In the genomic region with DNA sequence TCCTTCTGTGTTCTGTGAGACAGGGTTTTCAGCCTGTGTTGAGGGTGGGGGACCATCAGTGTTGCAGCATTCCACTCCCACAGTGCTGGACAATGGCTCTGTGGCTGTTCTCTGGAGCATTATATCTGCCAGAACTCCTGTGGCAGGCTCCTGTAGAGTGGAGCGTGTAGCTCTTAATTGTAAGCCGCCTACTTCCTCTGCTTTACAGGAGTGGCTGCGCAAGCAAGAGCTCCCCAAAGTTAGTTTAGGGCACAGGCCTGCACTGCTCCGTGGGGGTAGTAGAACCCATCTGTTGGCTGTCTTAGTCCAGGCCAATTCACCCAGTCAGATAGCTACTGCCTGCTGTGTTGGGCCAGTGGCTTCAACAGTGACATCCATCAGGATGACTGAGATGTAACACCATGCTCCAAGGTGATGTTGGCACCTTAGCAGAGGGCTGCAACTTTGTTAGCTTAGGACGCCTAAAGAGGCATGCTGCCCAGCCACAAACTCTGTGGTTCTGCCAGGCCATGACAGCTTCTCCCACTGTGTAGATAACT, we compare ENCODE assay signal across 23 mouse cellular contexts.
DNase-seq lines count a peak whose midpoint lies in the region; ATAC-seq and TF ChIP-seq lines count a peak whose summit lies in the region.
"Had no signal": no experiment of that assay in that cellular context is flagged by ENCODE, and none has a peak within 500 bp of the region (broad histone marks: within the 10 kb centered on the region; RNA-seq: fewer than 3 reads in every experiment).

No protein-coding gene starts in this region.

- H3K9me3 ChIP-seq in forebrain, postnatal 0 days (ENCODE audit: low read length) = no peaks in the 10 kb centered on the region
- no peaks in the 10 kb centered on the region for H3K9me3 ChIP-seq in forebrain, embryonic 11.5 days (ENCODE audit: control insufficient read depth, low read length)
- H3K9me3 ChIP-seq in hindbrain, postnatal 0 days (ENCODE audit: low read length) = no peaks in the 10 kb centered on the region
- H3K9me3 ChIP-seq in heart, embryonic 12.5 days (replicated peaks) = no peaks in the 10 kb centered on the region
- H3K9me3 ChIP-seq: embryonic facial prominence, embryonic 12.5 days; heart, embryonic 15.5 days; limb, embryonic 10.5 days; neural tube, embryonic 15.5 days had no signal

- ATAC-seq in forebrain, postnatal 0 days = 0 out of 2 replicates have a peak, but pooled peaks have one; percentile 10
- ATAC-seq in forebrain, embryonic 11.5 days (replicated peaks; ENCODE audit: low FRiP score) = no peak
- 0 out of 2 replicates have a peak, but pooled peaks have one; percentile 13 for ATAC-seq in hindbrain, postnatal 0 days
- ATAC-seq in heart, embryonic 12.5 days (ENCODE audit: insufficient number of reproducible peaks, low FRiP score) = no peak
- ATAC-seq: liver, postnatal 0 days; midbrain, embryonic 16.5 days had no signal

- H3K4me1 ChIP-seq in forebrain, postnatal 0 days (ENCODE audit: insufficient read depth) = no peaks in the 10 kb centered on the region
- no peaks in the 10 kb centered on the region for H3K4me1 ChIP-seq in forebrain, embryonic 11.5 days (replicated peaks; ENCODE audit: control insufficient read depth, insufficient read depth, low read length)
- H3K4me1 ChIP-seq in hindbrain, postnatal 0 days (ENCODE audit: insufficient read depth, low read length) = no peaks in the 10 kb centered on the region
- H3K4me1 ChIP-seq in heart, embryonic 12.5 days (replicated peaks) = no peaks in the 10 kb centered on the region; the same call in 1 of the 2 replicates
- H3K4me1 ChIP-seq: embryonic facial prominence, embryonic 12.5 days; limb, embryonic 10.5 days had no signal

- H3K9ac ChIP-seq in forebrain, postnatal 0 days = no peak overlapping the region
- no peak overlapping the region for H3K9ac ChIP-seq in forebrain, embryonic 11.5 days (ENCODE audit: low read length)
- H3K9ac ChIP-seq in hindbrain, postnatal 0 days (replicated peaks; ENCODE audit: low read length) = no peak overlapping the region
- H3K9ac ChIP-seq in heart, embryonic 12.5 days = no peak overlapping the region
- H3K9ac ChIP-seq: embryonic facial prominence, embryonic 12.5 days; heart, embryonic 15.5 days; liver, postnatal 0 days; neural tube, embryonic 15.5 days had no signal

- no peak for TF ChIP-seq CTCF in forebrain, postnatal 0 days (IDR thresholded peaks at IDR 0.05; ENCODE audit: low read depth)
- no peak for TF ChIP-seq CTCF in left cerebral cortex, adult 2 months (IDR thresholded peaks at IDR 0.05)
- no peak for TF ChIP-seq CTCF in hindbrain, postnatal 0 days (IDR thresholded peaks at IDR 0.05; ENCODE audit: low read depth)

- H3K36me3 ChIP-seq in forebrain, postnatal 0 days (ENCODE audit: insufficient read depth) = no peaks in the 10 kb centered on the region
- no peaks in the 10 kb centered on the region for H3K36me3 ChIP-seq in forebrain, embryonic 11.5 days (ENCODE audit: control insufficient read depth, insufficient read depth, low read length)
- no peaks in the 10 kb centered on the region for H3K36me3 ChIP-seq in hindbrain, postnatal 0 days (ENCODE audit: insufficient read depth, low read length)
- no peaks in the 10 kb centered on the region for H3K36me3 ChIP-seq in heart, embryonic 12.5 days
- H3K36me3 ChIP-seq: embryonic facial prominence, embryonic 12.5 days; heart, embryonic 15.5 days; limb, embryonic 10.5 days; neural tube, embryonic 15.5 days had no signal

- H3K4me3 ChIP-seq in forebrain, postnatal 0 days (ENCODE audit: low read depth, low read length) = no peak overlapping the region
- no peak overlapping the region for H3K4me3 ChIP-seq in forebrain, embryonic 11.5 days (ENCODE audit: low read depth, low read length)
- H3K4me3 ChIP-seq in left cerebral cortex, adult 2 months = no peak overlapping the region
- H3K4me3 ChIP-seq in hindbrain, postnatal 0 days (ENCODE audit: low read length) = no peak overlapping the region
- H3K4me3 ChIP-seq in heart, embryonic 12.5 days = no peak overlapping the region
- H3K4me3 ChIP-seq: embryonic facial prominence, embryonic 12.5 days; erythroblast, embryonic 14.5 days; heart, embryonic 15.5 days; limb, embryonic 10.5 days; neural tube, embryonic 15.5 days had no signal

- H3K27ac ChIP-seq in forebrain, postnatal 0 days (ENCODE audit: low read depth, low read length) = no peak overlapping the region
- no peak overlapping the region for H3K27ac ChIP-seq in forebrain, embryonic 11.5 days (ENCODE audit: low read depth, low read length)
- peak overlapping the region; percentile 64; the same call in 1 of the 2 replicates for H3K27ac ChIP-seq in left cerebral cortex, adult 2 months
- no peak overlapping the region for H3K27ac ChIP-seq in hindbrain, postnatal 0 days
- H3K27ac ChIP-seq in heart, embryonic 12.5 days (ENCODE audit: poor library complexity, severe bottlenecking) = no peak overlapping the region
- H3K27ac ChIP-seq: embryonic facial prominence, embryonic 12.5 days; heart, embryonic 15.5 days; kidney, postnatal 0 days; limb, embryonic 10.5 days; neural tube, embryonic 15.5 days; stomach, postnatal 0 days had no signal

- no peak for DNase-seq in forebrain, postnatal 0 days
- no peak for DNase-seq in forebrain, embryonic 11.5 days (ENCODE audit: low spot score)
- DNase-seq in left cerebral cortex, adult 2 months (ENCODE audit: extremely low spot score in 1 of 2, low spot score in 2 of 2) = no peak
- no peak for DNase-seq in left cerebral cortex, postnatal 14 days (ENCODE audit: low spot score in 2 of 2)
- DNase-seq in cerebellum, adult 8-10 months = peak; percentile 21
- no peak for DNase-seq in hindbrain, postnatal 0 days (ENCODE audit: low spot score)
- DNase-seq in adrenal gland, postnatal 10 days = no peak
- DNase-seq: adrenal gland, postnatal 36 days; gastrocnemius, postnatal 10 days; heart, adult 18-20 months; kidney, adult 11 months; liver, postnatal 0 days; lung, postnatal 10 days; right cerebral cortex, postnatal 4 days had no signal

- intact Hi-C loops in left cerebral cortex, adult 2 months (cut with DNase I) = no loop called here
- intact Hi-C loops in left cerebral cortex, postnatal 14 days (cut with DNase I) = no loop called here

- 70% methylated on average over 5 of the region's 5 CpGs for WGBS in forebrain, postnatal 0 days
- 74% methylated on average over 5 of the region's 5 CpGs for WGBS in forebrain, embryonic 11.5 days
- 50% methylated on average over 5 of the region's 5 CpGs for WGBS in hindbrain, postnatal 0 days
- WGBS in heart, embryonic 12.5 days = 68% methylated on average over 5 of the region's 5 CpGs

- no peaks in the 10 kb centered on the region for H3K27me3 ChIP-seq in forebrain, postnatal 0 days (ENCODE audit: insufficient read depth, low read length)
- no peaks in the 10 kb centered on the region for H3K27me3 ChIP-seq in forebrain, embryonic 11.5 days (ENCODE audit: control insufficient read depth, insufficient read depth, low read length)
- H3K27me3 ChIP-seq in hindbrain, postnatal 0 days (ENCODE audit: insufficient read depth, low read length) = no peaks in the 10 kb centered on the region
- H3K27me3 ChIP-seq in heart, embryonic 12.5 days (replicated peaks) = peaks cover 5% of the 10 kb centered on the region; the same call in 1 of the 2 replicates
- H3K27me3 ChIP-seq: embryonic facial prominence, embryonic 12.5 days; neural tube, embryonic 15.5 days had no signal

- no peak overlapping the region for H3K4me2 ChIP-seq in forebrain, postnatal 0 days (ENCODE audit: low read depth)
- H3K4me2 ChIP-seq in forebrain, embryonic 11.5 days (ENCODE audit: low read depth, low read length, severe bottlenecking) = no peak overlapping the region
- no peak overlapping the region for H3K4me2 ChIP-seq in hindbrain, postnatal 0 days (ENCODE audit: low read depth, low read length)
- no peak overlapping the region for H3K4me2 ChIP-seq in heart, embryonic 12.5 days
- H3K4me2 ChIP-seq: embryonic facial prominence, embryonic 12.5 days; heart, embryonic 15.5 days; neural tube, embryonic 15.5 days had no signal

Comparison
In these comparisons a context has a peak if more than half of its experiments do, and no peak if none do; other contexts are left out.
1. ATAC-seq: peak in forebrain, postnatal 0 days (single experiment) and hindbrain, postnatal 0 days (single experiment); none in forebrain, embryonic 11.5 days (single experiment) and heart, embryonic 12.5 days (single experiment).